Mouse (Mus musculus): Measurements from ENCODE around the gene Olfr324. TPM values are rescaled to one million over a fixed set of nuclear protein-coding genes. Genes with fewer than 3 reads are reported as not detected.

The Olfr324 gene
- polyA plus RNA-seq, 1 experiment from 2014 or later, result not detected

GRCm38 (mm10) chr11:58604688-58605087 is 9.8 kb downstream of the Olfr324 start:
- WGBS, result 63% methylated on average over 2 of the region's 2 CpGs
- Histone ChIP-seq H3K4me1 (no peaks in the 10 kb centered on the region), H3K4me3 (no peak overlapping the region), H3K4me2 (no peak overlapping the region), H3K27me3 (replicated peaks) (no peaks in the 10 kb centered on the region), H3K9ac (no peak overlapping the region), H3K36me3 (no peaks in the 10 kb centered on the region), H3K9me3 (no peaks in the 10 kb centered on the region), H3K27ac (replicated peaks) (no peak overlapping the region)
- no peak for ATAC-seq (ENCODE audit: extremely low read depth, insufficient number of reproducible peaks, low FRiP score, low TSS enrichment)

- H3K27ac ChIP-seq (replicated peaks), result no peak overlapping the region
- H3K4me3 ChIP-seq, result no peak overlapping the region
- 49% methylated on average over 3 of the region's 3 CpGs for WGBS
- no peak overlapping the region for H3K4me2 ChIP-seq
- H3K9ac ChIP-seq, result no peak overlapping the region
- no peaks in the 10 kb centered on the region for H3K9me3 ChIP-seq
- no peak for ATAC-seq (ENCODE audit: extremely low read depth, insufficient number of reproducible peaks, low FRiP score, low TSS enrichment)
- H3K27me3 ChIP-seq (replicated peaks), result no peaks in the 10 kb centered on the region
- H3K4me1 ChIP-seq, result no peaks in the 10 kb centered on the region
- H3K36me3 ChIP-seq, result no peaks in the 10 kb centered on the region
These were observed 10.3 kb downstream of the Olfr324 start for GRCm38 (mm10) chr11:58605228-58605627.

- Histone ChIP-seq H3K27me3 (replicated peaks) (no peaks in the 10 kb centered on the region), H3K9me3 (no peaks in the 10 kb centered on the region), H3K36me3 (no peaks in the 10 kb centered on the region), H3K4me1 (no peaks in the 10 kb centered on the region), H3K9ac (no peak overlapping the region), H3K4me2 (no peak overlapping the region), H3K4me3 (no peak overlapping the region), H3K27ac (replicated peaks) (no peak overlapping the region)
- 73% methylated on average over 12 of the region's 12 CpGs for WGBS
- no peak for ATAC-seq (ENCODE audit: extremely low read depth, insufficient number of reproducible peaks, low FRiP score, low TSS enrichment)
These were observed 11.4 kb downstream of the Olfr324 start for GRCm38 (mm10) chr11:58606177-58606919.

- Histone ChIP-seq H3K9ac (no peak overlapping the region), H3K4me2 (no peak overlapping the region), H3K9me3 (no peaks in the 10 kb centered on the region), H3K4me1 (no peaks in the 10 kb centered on the region), H3K27me3 (replicated peaks) (no peaks in the 10 kb centered on the region), H3K27ac (replicated peaks) (no peak overlapping the region), H3K36me3 (no peaks in the 10 kb centered on the region), H3K4me3 (no peak overlapping the region)
- ATAC-seq (ENCODE audit: extremely low read depth, insufficient number of reproducible peaks, low FRiP score, low TSS enrichment), result no peak
- 75% methylated on average over 6 of the region's 6 CpGs for WGBS
These were observed 12.1 kb downstream of the Olfr324 start for GRCm38 (mm10) chr11:58607030-58607429.

GRCm38 (mm10) chr11:58613359-58613758 is 18.4 kb downstream of the Olfr324 start:
- H3K27ac ChIP-seq (replicated peaks), result no peak overlapping the region
- H3K36me3 ChIP-seq, result no peaks in the 10 kb centered on the region
- 62% methylated on average over 3 of the region's 3 CpGs for WGBS
- no peaks in the 10 kb centered on the region for H3K4me1 ChIP-seq
- ATAC-seq (ENCODE audit: extremely low read depth, insufficient number of reproducible peaks, low FRiP score, low TSS enrichment), result no peak
- H3K9me3 ChIP-seq, result no peaks in the 10 kb centered on the region
- no peak overlapping the region for H3K9ac ChIP-seq
- no peak overlapping the region for H3K4me2 ChIP-seq
- H3K4me3 ChIP-seq, result no peak overlapping the region
- H3K27me3 ChIP-seq (replicated peaks), result 0 out of 2 replicates have a peak, but pooled peaks cover 3% of the 10 kb centered on the region

- no peak overlapping the region for H3K9ac ChIP-seq
- no peaks in the 10 kb centered on the region for H3K4me1 ChIP-seq
- no peak for ATAC-seq (ENCODE audit: extremely low read depth, insufficient number of reproducible peaks, low FRiP score, low TSS enrichment)
- no peak overlapping the region for H3K27ac ChIP-seq (replicated peaks)
- H3K4me2 ChIP-seq, result no peak overlapping the region
- no peaks in the 10 kb centered on the region for H3K36me3 ChIP-seq
- H3K9me3 ChIP-seq, result no peaks in the 10 kb centered on the region
- no peak overlapping the region for H3K4me3 ChIP-seq
- 0 out of 2 replicates have a peak, but pooled peaks cover 3% of the 10 kb centered on the region for H3K27me3 ChIP-seq (replicated peaks)
These were observed 19.6 kb downstream of the Olfr324 start for GRCm38 (mm10) chr11:58614526-58614925.

GRCm38 (mm10) chr11:58615975-58616374 is 21.1 kb downstream of the Olfr324 start, which contains the start of gene 2210407C18Rik:
2210407C18Rik (minus strand) TSS chr11:58616075.
- Histone ChIP-seq H3K9me3 (no peaks in the 10 kb centered on the region), H3K27me3 (replicated peaks) (0 out of 2 replicates have a peak, but pooled peaks cover 3% of the 10 kb centered on the region), H3K4me1 (no peaks in the 10 kb centered on the region), H3K4me3 (no peak within 1 kb of the TSS), H3K4me2 (no peak within 1 kb of the TSS), H3K9ac (no peak within 1 kb of the TSS), H3K27ac (replicated peaks) (no peak within 1 kb of the TSS), H3K36me3 (no peaks in the 10 kb centered on the region)
- WGBS, result 81% methylated on average over 4 of the region's 4 CpGs
- no peak for ATAC-seq (ENCODE audit: extremely low read depth, insufficient number of reproducible peaks, low FRiP score, low TSS enrichment)

GRCm38 (mm10) chr11:58618369-58618768 is 23.5 kb downstream of the Olfr324 start:
- ATAC-seq (ENCODE audit: extremely low read depth, insufficient number of reproducible peaks, low FRiP score, low TSS enrichment), result no peak
- WGBS, result 33% methylated on average over 3 of the region's 3 CpGs

GRCm38 (mm10) chr11:58618793-58619192 is 23.9 kb downstream of the Olfr324 start:
- Histone ChIP-seq H3K27me3 (replicated peaks) (no peaks in the 10 kb centered on the region), H3K9me3 (no peaks in the 10 kb centered on the region), H3K4me3 (no peak overlapping the region), H3K27ac (replicated peaks) (no peak overlapping the region), H3K4me2 (no peak overlapping the region), H3K9ac (no peak overlapping the region), H3K36me3 (no peaks in the 10 kb centered on the region), H3K4me1 (no peaks in the 10 kb centered on the region)
- no peak for ATAC-seq (ENCODE audit: extremely low read depth, insufficient number of reproducible peaks, low FRiP score, low TSS enrichment)
- WGBS, result 64% methylated on average over 6 of the region's 6 CpGs

More at GRCm38 (mm10) chr11:58618369-58618768, 23.5 kb downstream of the Olfr324 start:
- Histone ChIP-seq H3K36me3 (no peaks in the 10 kb centered on the region), H3K4me3 (no peak overlapping the region), H3K9me3 (no peaks in the 10 kb centered on the region), H3K27ac (replicated peaks) (no peak overlapping the region), H3K9ac (no peak overlapping the region), H3K27me3 (replicated peaks) (no peaks in the 10 kb centered on the region), H3K4me2 (no peak overlapping the region), H3K4me1 (no peaks in the 10 kb centered on the region)

- H3K4me2 ChIP-seq, result no peak overlapping the region
- H3K27me3 ChIP-seq (replicated peaks), result no peaks in the 10 kb centered on the region
- H3K9ac ChIP-seq, result no peak overlapping the region
- H3K36me3 ChIP-seq, result no peaks in the 10 kb centered on the region
- no peak overlapping the region for H3K27ac ChIP-seq (replicated peaks)
- no peaks in the 10 kb centered on the region for H3K9me3 ChIP-seq
- ATAC-seq (ENCODE audit: extremely low read depth, insufficient number of reproducible peaks, low FRiP score, low TSS enrichment), result no peak
- WGBS, result 63% methylated on average over 4 of the region's 4 CpGs
- H3K4me3 ChIP-seq, result no peak overlapping the region
- H3K4me1 ChIP-seq, result no peaks in the 10 kb centered on the region
These were observed 31.2 kb downstream of the Olfr324 start for GRCm38 (mm10) chr11:58626146-58626545.

- Histone ChIP-seq H3K9ac (no peak within 1 kb of the TSS), H3K27me3 (replicated peaks) (peaks cover 3% of the 10 kb centered on the region; the same call in 1 of the 2 replicates), H3K36me3 (no peaks in the 10 kb centered on the region), H3K27ac (replicated peaks) (no peak within 1 kb of the TSS), H3K4me3 (no peak within 1 kb of the TSS), H3K4me2 (no peak within 1 kb of the TSS), H3K9me3 (no peaks in the 10 kb centered on the region), H3K4me1 (no peaks in the 10 kb centered on the region)
- no peak for ATAC-seq (ENCODE audit: extremely low read depth, insufficient number of reproducible peaks, low FRiP score, low TSS enrichment)
- 66% methylated on average over 5 of the region's 5 CpGs for WGBS
These were observed 35.5 kb downstream of the Olfr324 start, which contains the start of gene Olfr323 for GRCm38 (mm10) chr11:58630401-58630800. Olfr323 (minus strand) TSS chr11:58630501.

GRCm38 (mm10) chr11:58634878-58635277 is 40.0 kb downstream of the Olfr324 start:
- WGBS, result 55% methylated on average over 4 of the region's 4 CpGs
- Histone ChIP-seq H3K27me3 (replicated peaks) (peaks cover 35% of the 10 kb centered on the region), H3K27ac (replicated peaks) (no peak overlapping the region), H3K4me3 (no peak overlapping the region), H3K4me2 (no peak overlapping the region), H3K4me1 (no peaks in the 10 kb centered on the region), H3K9ac (no peak overlapping the region), H3K36me3 (no peaks in the 10 kb centered on the region), H3K9me3 (no peaks in the 10 kb centered on the region)
- ATAC-seq (ENCODE audit: extremely low read depth, insufficient number of reproducible peaks, low FRiP score, low TSS enrichment), result no peak
